Mouse (Mus musculus) testis, adult 2 months (tissue): ENCODE results near the gene Plekhg5. TPM values are rescaled to one million over a fixed set of nuclear protein-coding genes. Genes with fewer than 3 reads are reported as not detected.
A peak's percentile ranks its signal among the peaks of the same experiment; 100 is the strongest.

Experiments used
- H3K27ac ChIP-seq: fragments of 200-500 bp; 2 replicates; pipeline ENCODE4 v1.5.1; 2012; ENCODE audit warnings: low read depth, low read length; ENCODE audit not compliant: control insufficient read depth, insufficient read depth
- H3K27me3 ChIP-seq: fragments of 200-500 bp; 2 replicates; pipeline ENCODE4 v1.6.1; 2012; ENCODE audit warnings: mild to moderate bottlenecking, low read length, moderate library complexity; ENCODE audit not compliant: control insufficient read depth, insufficient read depth
- H3K36me3 ChIP-seq: fragments of 200-500 bp; 2 replicates; pipeline ENCODE4 v1.6.1; 2012; ENCODE audit warnings: mild to moderate bottlenecking, low read length; ENCODE audit not compliant: control insufficient read depth, insufficient read depth
- H3K4me1 ChIP-seq: fragments of 200-500 bp; 2 replicates; pipeline ENCODE4 v1.6.1; 2012; ENCODE audit warnings: low read length; ENCODE audit not compliant: control insufficient read depth, insufficient read depth
- H3K4me3 ChIP-seq: fragments of 200-500 bp; 2 replicates; pipeline ENCODE4 v1.5.1; 2012; ENCODE audit warnings: low read depth, mild to moderate bottlenecking, low read length, moderate library complexity, mixed read lengths; ENCODE audit not compliant: control insufficient read depth
- CTCF ChIP-seq: fragments of 200-500 bp; IDR thresholded peaks from 2 replicates; pipeline ENCODE4 v1.5.1; 2012; ENCODE audit warnings: low read depth, mild to moderate bottlenecking, inconsistent platforms, low read length, moderate library complexity; ENCODE audit not compliant: control insufficient read depth, insufficient read depth, insufficient replicate concordance
- POLR2A ChIP-seq: fragments of 200-500 bp; IDR thresholded peaks from 2 replicates; pipeline ENCODE4 v1.6.1; 2012; ENCODE audit warnings: low read depth, mild to moderate bottlenecking, inconsistent platforms, low read length, moderate library complexity; ENCODE audit not compliant: control insufficient read depth
- polyA plus RNA-seq: library from polyadenylated mRNA; depleted of rRNA; stranded (reverse); fragments of >200 nt; gene quantifications from 2 replicates; pipeline ENCODE4 v1.2.3, GENCODE M21; 2012

Gene Plekhg5
- polyA plus RNA-seq, 1 experiment, result 8.8 TPM

DNA sequence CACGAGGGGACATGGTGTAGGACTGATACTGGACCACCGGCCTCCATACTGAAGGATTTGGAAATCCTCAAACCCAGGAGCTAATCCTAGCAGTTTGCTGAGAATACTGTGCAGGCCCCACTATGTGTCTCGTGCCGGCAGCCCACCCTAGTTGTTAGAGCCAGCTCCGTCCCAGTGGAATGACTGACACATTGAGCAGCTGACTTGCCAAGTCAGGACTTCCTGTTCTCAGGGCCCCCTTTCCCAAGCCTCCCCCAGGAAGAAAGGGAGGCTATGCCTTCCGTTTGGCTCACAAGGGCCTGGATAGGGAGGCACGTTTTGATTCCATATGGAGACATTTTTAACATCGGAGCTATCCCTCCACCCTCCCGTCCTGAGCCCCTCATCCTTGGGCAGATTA lies 17.9 kb downstream of the Plekhg5 start:
- Histone ChIP-seq H3K4me3 (no peak overlapping the region), H3K4me1 (peaks cover 26% of the 10 kb centered on the region), H3K27ac (no peak overlapping the region), H3K27me3 (no peaks in the 10 kb centered on the region), H3K36me3 (no peaks in the 10 kb centered on the region)
- no peak for TF ChIP-seq POLR2A
- TF ChIP-seq CTCF, result no peak

DNA sequence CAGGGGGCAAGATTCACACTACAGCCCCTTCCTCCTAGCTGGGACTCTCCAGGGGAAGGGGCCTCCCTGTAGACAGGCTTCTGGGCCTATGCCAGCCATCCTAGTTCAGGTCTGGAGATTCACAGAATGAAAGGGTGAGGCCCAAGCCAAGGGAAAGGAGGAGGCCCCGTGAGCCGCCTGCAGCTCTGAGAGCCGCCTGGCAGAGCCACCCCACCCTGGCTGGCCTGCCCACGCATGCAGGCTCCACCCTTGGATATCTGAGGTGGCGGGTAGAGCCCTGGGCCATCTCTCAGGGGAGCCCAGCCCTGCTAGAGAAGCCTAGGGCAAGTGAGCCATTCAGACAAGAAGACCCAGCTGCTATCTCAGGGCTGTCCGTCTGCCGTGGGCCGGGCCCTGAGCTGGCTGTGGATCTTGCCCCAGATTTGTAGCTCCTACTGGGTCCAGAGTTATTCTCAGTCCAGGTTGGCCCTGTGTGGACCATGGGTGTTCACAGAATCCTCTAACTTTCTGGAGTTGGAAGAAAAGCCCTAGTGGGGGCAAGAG lies 20.5 kb downstream of the Plekhg5 start:
- TF ChIP-seq CTCF, result no peak
- TF ChIP-seq POLR2A, result no peak
- Histone ChIP-seq H3K36me3 (no peaks in the 10 kb centered on the region), H3K27ac (no peak overlapping the region; the same call in 1 of the 2 replicates), H3K4me1 (peaks cover 13% of the 10 kb centered on the region), H3K27me3 (no peaks in the 10 kb centered on the region), H3K4me3 (no peak overlapping the region)

DNA sequence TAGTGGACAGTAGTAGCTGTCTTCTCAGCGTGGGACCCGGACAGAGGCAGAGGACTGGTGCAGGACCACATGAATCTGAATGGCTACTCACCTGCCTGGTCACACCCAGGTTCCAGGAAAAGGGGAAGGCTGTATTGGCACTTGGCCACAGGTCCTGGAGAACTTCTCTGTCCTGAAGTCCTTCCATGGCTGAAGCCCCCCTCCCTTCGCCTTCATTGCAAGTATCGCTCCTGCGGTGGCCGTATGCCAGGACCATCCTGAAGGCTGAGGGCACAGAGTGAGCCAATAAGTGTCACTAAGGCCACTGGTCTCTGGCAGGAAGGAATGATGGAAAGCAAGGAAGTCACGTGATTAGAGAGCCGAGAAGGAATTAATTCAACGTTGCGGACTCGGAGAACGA lies 21.9 kb downstream of the Plekhg5 start:
- no peak overlapping the region for H3K27ac ChIP-seq
- no peaks in the 10 kb centered on the region for H3K27me3 ChIP-seq
- TF ChIP-seq POLR2A (no peak), CTCF (no peak)
- H3K4me1 ChIP-seq, result peaks cover 3% of the 10 kb centered on the region
- H3K4me3 ChIP-seq, result no peak overlapping the region
- H3K36me3 ChIP-seq, result no peaks in the 10 kb centered on the region

DNA sequence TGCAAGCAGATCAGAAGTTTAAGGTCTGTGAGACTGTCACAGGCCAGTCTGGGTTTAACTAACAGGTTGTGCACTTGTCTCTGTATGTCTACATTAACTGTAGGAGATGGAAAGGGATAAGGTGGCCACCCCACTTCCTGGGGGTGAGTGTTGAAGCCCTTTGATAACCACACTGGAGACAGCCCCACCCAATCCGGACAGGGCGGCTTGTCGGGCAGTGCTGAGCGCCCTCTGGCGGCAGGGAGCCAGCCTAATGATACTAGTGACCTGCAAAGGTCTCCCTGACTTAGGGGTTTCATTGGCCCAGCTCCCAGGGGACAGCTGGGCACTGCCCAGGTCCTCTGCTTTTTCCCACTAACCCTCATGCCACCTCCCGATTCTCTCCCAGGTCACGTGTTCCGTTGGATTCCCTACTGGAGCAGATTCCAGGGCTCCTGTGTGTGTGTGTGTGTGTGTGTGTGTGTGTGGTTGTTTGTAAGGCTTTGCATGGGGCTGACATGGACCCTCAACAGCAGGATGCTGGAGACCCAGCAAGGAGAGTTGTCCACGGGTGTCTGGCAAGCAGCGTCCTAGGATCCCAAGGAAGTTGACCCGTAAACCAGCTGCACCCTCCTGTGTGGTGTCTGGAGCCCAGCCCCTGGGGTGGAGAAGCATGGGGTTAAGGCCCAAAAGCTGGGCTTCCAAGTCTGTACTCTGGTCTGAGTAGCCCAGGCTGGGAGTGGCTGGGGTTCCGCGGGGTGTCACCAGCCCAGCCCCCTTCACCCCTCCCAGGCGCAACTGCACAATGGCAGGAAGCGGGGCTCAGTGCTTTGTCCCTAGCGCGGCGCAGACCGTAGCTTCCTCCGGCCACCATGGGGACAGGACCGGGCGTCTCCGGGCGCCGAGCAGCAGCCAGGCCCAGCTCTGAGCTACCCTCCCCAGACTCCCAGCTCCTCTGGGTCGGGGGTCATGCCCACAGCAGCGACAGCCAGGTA lies 23.9 kb downstream of the Plekhg5 start:
- Histone ChIP-seq H3K27ac (no peak overlapping the region), H3K36me3 (no peaks in the 10 kb centered on the region), H3K4me1 (peaks cover 3% of the 10 kb centered on the region), H3K4me3 (no peak overlapping the region; the same call in 1 of the 2 replicates), H3K27me3 (no peaks in the 10 kb centered on the region)
- TF ChIP-seq POLR2A (no peak), CTCF (peak; percentile 34; the same call in 1 of the 2 replicates)

DNA sequence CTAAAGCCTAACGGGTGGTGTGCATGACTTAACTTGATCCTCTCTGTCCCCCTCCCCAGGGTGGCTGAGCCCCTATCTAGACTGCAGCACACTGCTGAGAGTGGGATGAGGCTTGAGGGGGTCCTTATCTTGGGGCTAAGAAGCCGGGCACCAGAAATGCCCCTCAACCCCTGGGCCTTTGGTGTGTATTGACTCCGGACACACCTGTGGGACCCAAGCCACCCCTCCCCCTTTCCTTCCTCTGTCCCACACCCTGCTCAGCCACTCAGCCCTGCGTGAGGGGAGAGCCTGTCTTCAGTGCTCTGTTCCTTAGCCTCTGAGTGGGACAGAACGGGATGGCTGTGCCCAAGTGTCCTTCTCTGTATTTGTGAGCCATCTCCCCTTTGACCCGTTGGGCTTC lies 24.6 kb downstream of the Plekhg5 start:
- no peaks in the 10 kb centered on the region for H3K27me3 ChIP-seq
- TF ChIP-seq CTCF (no peak), POLR2A (no peak)
- H3K36me3 ChIP-seq, result no peaks in the 10 kb centered on the region
- H3K27ac ChIP-seq, result no peak overlapping the region
- H3K4me3 ChIP-seq, result no peak overlapping the region; the same call in 1 of the 2 replicates
- peaks cover 3% of the 10 kb centered on the region for H3K4me1 ChIP-seq

DNA sequence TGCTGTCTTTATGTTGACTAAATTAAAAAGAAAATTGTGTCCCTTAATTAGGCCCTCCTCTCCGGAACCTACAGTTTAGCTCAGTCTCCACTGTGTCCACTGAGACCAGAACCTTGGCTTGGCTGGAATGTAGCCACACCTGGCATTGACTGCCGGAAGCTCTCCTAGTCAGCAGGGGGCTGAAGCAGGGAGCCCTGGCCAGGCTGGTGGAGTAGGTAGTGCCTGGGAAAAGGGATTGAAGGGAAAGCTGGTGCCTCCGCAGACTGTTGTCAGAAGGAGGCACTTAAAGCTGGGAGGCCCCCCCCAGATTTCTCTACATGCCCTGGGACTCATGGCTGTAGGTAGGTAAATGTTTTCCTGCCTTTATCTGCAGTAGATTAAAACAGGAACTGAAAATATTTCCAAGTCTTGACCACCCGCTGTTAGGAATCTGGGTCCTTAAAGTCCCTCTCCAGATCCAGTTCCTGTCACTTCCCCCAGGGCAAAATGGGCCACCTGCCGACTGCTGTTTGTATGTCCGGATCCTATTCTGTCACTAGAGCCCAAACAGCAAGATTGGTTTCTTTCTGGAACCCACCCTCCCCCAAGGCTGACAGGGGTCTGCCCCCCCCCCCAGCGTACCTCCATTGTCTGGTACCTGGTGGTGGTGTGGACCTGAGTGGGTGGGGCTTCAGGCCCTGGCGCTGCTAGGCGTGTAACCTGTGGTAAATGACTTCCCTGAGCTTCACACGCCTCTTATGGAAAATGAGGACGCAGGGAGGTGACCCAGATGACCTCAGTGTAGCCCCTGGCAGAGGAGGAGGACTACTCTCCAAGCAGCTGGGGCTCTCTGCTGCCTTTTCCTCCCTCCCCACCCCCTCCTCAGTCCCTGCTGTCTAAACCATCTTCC lies 25.9 kb downstream of the Plekhg5 start:
- Histone ChIP-seq H3K27ac (no peak overlapping the region), H3K4me1 (no peaks in the 10 kb centered on the region; the same call in none of the 2 replicates), H3K36me3 (no peaks in the 10 kb centered on the region), H3K4me3 (no peak overlapping the region), H3K27me3 (no peaks in the 10 kb centered on the region)
- TF ChIP-seq POLR2A (no peak), CTCF (no peak)
